Mouse (Mus musculus) adrenal gland, postnatal 4 days (tissue): ENCODE data around the gene Smim15. TPM values are rescaled to one million over a fixed set of nuclear protein-coding genes. Genes with fewer than 3 reads are reported as not detected.

Source experiments
- DNase-seq, 2 experiments: peaks; one replicate each; pipeline ENCODE4 v3.0.0; 2021 to 2022; ENCODE audit warnings: low spot score in 2 of 2, mixed read lengths in 2 of 2
- long read RNA-seq, 2 experiments: library from polyadenylated mRNA; stranded (forward); transcript quantifications; one replicate each; pipeline ENCODE4 v2.0.0; 2021
- total RNA-seq, 2 experiments: library from RNA; stranded (reverse); gene quantifications; 2 replicates each; pipeline ENCODE4 v1.2.3; 2021

Gene Smim15
- 10 to 100 TPM; 40.9 to 45.2 TPM for total RNA-seq
- long read RNA-seq, experiment 1, transcript Smim15-201 (3 exons, 1,918 nt): major isoform, 19 of 22 reads
- long read RNA-seq, experiment 1, partial matches to known transcripts: 0 of 22 reads
- long read RNA-seq, experiment 1, other reads (novel, unspliced or antisense): 1 of 22 reads
- long read RNA-seq, experiment 2, transcript Smim15-205 (3 exons, 2,097 nt): minor isoform, 8 of 61 reads
- long read RNA-seq, experiment 2, transcript Smim15-201 (3 exons, 1,918 nt): major isoform, 32 of 61 reads
- long read RNA-seq, experiment 2, partial matches to known transcripts: 0 of 61 reads
- long read RNA-seq, experiment 2, other reads (novel, unspliced or antisense): 14 of 61 reads

DNA sequence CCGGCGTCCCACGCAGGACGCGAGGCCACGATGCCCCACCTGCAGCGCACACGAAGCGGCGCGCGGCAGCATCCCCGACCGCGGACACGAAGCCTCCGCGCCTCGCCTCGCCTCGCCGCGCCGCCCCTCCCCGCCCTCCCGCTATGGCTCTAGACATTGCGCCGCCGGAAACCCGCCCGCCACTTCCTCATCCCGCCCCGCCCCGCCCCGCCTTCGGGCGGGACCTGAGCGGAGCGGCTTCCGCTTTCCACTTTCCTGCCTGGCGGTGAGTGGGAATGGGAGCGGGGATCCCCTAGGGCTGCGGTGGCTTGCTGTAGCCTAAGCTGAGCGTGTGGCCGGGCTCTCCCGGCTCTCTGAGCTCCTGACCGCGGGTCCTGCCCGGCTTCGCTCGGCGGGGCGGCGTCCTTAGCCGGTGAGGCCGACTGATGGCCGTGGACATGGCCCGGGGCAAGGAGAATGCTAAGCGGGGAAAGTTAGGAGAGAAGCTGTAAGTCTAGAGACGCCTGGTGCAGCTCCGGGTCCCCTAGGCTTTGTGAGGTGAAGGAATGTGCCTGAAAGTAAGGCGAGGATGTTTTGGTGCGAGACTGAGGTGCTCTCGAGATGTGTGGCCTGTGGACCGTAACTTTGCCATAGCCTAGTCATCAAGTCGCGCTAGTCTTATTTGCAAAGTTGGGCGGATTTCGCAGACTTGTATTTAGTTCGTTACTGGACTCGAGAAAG, at the start of gene Smim15:
Smim15 (plus strand) TSS at position 225 of the 720 bp plus-strand sequence.
- peak; percentile 69 to 81 for DNase-seq

DNA sequence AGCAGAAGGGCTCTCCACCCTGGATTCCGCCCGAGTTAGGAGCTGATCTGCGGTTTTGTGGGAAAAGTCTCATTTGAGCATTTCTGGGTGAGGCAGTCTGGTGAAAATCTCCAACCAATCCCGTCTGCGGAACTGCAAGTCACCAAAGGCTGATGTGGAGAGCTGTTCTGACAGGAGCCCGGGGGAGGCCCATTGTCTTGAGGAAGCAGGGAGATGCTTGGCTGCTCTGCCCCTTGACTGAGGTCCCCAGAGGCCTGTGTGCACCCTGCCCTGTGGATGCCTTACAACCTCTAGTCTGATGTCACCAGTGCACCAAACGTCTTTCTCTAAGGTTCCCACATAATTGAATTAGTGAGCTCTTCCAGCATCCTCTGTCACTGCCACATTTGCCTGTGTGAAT, 49.0 kb upstream of the Smim15 start:
- no peak for DNase-seq

- DNase-seq: no peak
Measured at GRCm38 (mm10) chr13:107996301-107996700, 47.9 kb upstream of the Smim15 start.

- DNase-seq: no peak
Measured at GRCm38 (mm10) chr13:108007861-108008260, 36.4 kb upstream of the Smim15 start.

GRCm38 (mm10) chr13:108013110-108013509, 31.1 kb upstream of the Smim15 start:
- DNase-seq: no peak

DNA sequence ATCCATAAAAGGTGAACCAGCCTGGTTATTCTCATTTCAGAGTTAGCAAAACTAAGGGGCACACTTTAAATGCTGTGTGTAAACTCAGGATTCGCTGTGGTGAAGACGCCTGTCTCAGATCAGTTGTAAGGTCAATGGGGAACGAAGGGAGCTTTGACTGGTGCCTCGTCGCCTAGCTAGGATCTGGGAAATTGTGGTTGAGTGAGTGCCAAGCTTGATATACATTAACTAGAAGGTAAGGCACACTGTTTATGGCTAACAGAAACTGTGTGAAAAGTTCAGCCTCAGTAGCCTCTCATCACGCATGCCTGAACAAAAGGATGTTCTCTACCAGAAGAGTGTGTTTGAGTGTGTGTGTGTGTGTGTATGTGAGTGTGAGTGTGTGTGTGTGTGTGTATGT, 30.4 kb upstream of the Smim15 start:
- DNase-seq: no peak

GRCm38 (mm10) chr13:108015166-108015565, 29.1 kb upstream of the Smim15 start:
- no peak for DNase-seq

DNA sequence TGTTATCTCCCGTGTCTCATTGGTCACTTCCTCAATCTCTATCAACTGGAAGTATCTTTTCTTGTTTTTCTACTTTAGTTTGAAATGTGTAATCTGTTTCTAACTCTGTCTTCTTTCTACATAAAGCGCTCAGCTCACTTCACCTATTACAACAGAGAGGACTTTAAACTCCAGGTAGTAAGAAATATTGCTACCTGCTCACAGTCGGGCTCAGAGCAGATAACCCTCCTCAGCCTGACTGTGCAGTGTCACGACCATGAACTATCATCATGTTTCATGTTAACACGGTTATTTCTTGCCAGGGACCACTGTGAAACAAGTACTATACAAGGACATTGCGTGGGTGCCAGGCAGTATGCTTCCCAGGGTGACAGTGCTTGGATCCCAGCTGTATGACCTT, 26.9 kb upstream of the Smim15 start:
- no peak for DNase-seq

GRCm38 (mm10) chr13:108025802-108026201, 18.4 kb upstream of the Smim15 start:
- no peak for DNase-seq

- no peak for DNase-seq
Measured at GRCm38 (mm10) chr13:108032789-108033188, 11.5 kb upstream of the Smim15 start.

DNA sequence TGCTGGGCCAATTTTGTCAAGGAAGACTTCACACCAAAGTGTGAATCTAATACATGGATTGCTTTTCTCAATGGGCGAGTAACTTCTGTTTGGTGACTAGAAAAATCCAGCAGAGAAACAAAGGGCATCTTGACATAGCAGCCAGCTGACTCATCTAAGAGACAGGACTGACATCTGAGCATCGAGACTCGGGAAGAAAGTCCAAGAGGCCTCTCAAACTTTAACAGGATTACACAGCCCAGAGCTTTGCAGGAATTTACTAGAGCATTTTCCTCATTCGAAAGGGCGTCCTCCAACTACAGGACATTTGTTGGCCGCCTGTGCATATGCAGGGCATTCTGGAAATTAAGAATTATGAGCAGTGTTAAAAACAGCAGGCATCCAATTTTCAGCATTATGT, 4.9 kb upstream of the Smim15 start:
- no peak for DNase-seq

DNA sequence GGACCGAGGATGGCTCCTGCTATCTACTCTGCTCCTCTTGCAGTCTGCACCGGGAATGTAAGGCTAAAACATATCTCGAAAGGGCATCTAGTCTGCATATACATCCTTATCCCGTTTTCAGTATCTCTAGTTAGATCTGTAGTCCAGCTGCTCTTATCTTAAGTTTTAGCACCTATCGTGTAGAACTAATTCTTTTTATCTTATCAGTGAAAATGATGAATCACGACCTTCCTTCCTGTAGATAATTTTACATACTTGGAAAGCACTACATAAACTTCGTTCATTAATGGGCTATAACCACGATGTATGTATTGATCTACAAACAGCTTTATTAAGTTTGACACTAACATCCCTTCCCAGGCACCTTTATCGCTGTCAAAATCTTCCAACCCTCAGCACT, 4.3 kb upstream of the Smim15 start:
- no peak for DNase-seq

GRCm38 (mm10) chr13:108040451-108040850, 3.8 kb upstream of the Smim15 start:
- DNase-seq: no peak

DNA sequence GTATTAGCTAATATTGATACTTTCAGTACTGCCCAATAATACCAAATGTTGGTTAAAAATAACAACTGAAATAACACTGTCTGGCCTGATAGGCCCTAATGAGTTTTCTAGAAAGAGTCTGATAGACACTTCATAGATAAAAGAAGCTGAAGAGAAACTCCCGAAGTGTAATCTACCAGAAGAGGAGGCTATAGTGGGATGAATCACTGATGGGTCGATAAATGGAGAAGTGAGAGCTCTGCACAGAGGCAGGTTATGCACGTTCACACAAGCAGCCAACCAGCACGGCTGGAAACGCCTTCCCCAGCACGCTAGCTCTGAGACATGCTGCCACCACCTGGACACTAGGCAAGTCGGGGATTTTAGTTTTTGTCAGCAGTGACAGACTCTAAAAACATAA, 2.9 kb upstream of the Smim15 start:
- DNase-seq: peak; percentile 15 to 52

DNA sequence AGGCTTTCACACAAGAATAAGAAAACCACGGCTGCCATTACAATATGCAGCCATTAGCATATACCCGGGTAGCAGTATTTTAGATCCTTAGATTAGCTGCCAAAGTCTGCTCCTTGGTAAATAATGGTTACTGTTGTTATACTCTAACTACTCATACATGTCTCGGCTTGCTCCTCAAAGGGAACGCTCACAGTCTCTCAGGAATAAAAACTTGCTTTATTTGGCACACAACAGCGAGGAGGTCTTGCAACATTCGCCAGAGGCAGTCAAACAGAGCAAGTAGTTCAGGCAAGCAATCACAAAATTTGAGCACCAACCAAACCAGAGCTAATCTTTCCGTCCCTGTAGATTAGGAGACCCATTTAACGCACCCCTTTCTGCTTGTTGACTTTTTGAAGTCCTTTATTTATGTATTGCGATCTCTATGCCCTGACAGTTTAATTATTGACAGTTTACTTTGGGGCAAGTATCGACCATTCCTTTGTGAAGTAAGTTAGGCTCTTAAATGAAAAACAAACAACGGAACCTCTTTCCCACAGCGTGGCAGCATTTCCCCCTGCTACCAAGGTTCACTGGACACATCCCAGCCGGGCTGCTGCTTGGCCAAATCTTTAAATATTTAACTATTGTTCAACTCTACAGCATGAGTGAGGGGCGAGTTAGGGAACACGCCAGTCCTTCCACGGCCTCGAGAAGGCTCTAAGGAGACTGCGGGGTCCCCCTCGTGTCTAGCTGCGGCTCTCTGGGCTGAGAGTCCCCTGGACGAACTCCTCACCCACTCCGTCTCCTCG, 620 bp upstream of the Smim15 start:
- peak in 1 of 2 experiments; percentile 11 for DNase-seq

DNA sequence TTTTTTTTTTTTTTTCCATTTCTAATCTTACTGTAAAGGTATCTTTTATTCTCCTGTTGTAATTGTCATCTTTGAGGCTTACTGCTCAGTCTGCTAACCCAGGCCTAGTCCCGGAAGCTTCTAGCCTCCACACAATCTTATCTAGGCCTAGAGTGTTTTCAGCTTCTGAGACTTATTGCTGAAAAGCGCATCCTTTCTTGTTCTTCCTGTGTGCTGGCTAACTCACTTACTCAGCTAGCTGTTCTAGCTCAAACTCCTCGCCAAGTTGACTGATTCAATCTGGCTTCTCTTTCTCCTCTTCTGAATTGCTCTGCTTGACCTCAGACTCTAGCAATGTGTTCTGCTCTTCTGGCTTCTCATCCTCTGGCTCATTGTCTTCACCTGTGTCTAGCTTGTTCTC, 1.4 kb downstream of the Smim15 start:
- DNase-seq: no peak

DNA sequence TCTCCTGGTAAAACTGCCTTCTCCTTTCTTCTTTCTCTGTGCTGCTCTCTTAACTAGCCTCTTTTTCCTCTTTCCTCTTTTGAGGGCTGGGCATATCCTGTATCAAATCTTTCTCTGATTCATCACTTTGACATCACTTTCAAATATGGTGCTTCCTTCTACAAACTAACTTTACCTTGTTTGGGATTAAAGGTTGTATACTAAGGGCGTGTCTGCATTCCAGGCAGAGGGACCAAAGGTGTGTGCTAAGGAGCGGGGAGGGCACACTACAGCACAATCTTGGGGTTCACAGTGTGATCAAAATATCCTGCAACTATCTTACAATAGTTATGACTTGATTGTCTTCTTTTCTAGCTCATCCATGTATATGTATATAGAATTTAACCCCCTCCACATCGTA, 1.8 kb downstream of the Smim15 start:
- DNase-seq: no peak

DNA sequence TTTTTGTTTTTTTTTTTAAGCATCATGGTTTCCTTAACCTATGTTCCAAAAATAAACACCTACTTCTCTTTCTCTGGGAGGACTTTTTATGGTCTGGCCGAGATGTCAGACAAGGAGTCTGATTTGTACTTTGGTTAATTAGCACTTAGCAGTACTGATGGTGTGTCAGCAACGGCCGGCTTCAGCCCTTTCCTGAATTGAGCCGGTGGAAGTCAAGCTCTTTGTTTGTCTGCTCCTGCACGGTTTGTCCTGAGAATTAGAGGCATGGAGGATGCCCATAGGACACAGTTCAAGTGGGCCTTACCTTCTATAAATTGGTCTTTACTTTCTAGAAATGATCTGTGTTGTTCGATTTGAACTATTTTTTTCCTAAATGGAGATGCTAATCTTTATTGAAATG, 2.6 kb downstream of the Smim15 start:
- DNase-seq: no peak

DNA sequence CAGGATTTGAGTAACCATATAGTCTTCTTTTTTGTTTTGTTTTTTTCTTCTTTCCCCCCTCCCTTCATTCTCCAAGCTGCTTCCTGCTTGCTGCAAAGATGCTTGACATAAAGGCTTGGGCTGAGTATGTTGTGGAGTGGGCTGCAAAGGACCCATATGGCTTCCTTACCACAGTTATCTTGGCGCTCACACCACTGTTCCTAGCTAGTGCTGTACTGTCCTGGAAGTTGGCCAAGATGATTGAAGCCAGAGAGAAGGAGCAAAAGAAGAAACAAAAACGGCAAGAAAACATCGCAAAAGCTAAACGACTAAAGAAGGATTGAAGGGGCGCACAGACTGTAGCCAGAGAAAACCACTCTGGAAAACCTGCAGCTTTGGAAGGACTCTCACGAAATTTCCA, 3.1 kb downstream of the Smim15 start:
- DNase-seq: no peak

GRCm38 (mm10) chr13:108056896-108057295, 12.7 kb downstream of the Smim15 start:
- no peak for DNase-seq

GRCm38 (mm10) chr13:108060286-108060885, 16.1 kb downstream of the Smim15 start:
- no peak for DNase-seq
